Mouse (Mus musculus): Measurements from ENCODE around the gene Atp8a2. TPM values are rescaled to one million over a fixed set of nuclear protein-coding genes. Genes with fewer than 3 reads are reported as not detected.

Gene Atp8a2
- polyA plus RNA-seq, 1 experiment from 2014 or later, result 4.9 TPM

DNA sequence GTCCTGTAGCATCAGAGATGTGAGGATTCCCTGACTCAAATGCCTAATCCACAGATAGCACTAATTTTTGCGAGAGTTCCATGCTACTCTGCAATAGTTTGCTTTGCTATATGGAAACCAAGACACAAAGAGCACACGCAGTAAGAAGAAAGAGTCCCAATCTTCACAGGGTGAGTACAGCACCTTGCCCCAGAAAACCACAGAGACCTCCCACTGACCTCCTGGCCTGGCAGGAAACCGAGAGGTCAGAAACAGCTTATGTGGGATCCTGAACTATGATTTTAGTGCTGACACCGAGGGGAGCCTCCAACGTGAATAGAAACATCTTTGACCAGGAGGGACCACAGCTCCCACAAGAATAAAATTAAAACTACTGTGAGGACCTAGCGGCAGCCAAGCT lies 59.2 kb downstream of the Atp8a2 start:
- no peaks in the 10 kb centered on the region for H3K36me3 ChIP-seq (ENCODE audit: control insufficient read depth, insufficient read depth, low read length)
- H3K27me3 ChIP-seq (ENCODE audit: control insufficient read depth, insufficient read depth, low read length), result no peaks in the 10 kb centered on the region
- no peak overlapping the region for H3K27ac ChIP-seq (ENCODE audit: low read depth, low read length)
- H3K9me3 ChIP-seq (ENCODE audit: control insufficient read depth, low read length), result no peaks in the 10 kb centered on the region
- ATAC-seq (replicated peaks; ENCODE audit: low FRiP score), result no peak
- no peaks in the 10 kb centered on the region for H3K4me1 ChIP-seq (replicated peaks; ENCODE audit: control insufficient read depth, insufficient read depth, low read length)
- H3K9ac ChIP-seq (ENCODE audit: low read length), result no peak overlapping the region
- H3K4me2 ChIP-seq (ENCODE audit: low read depth, low read length, severe bottlenecking), result no peak overlapping the region
- DNase-seq (ENCODE audit: low spot score), result peak; percentile 45
- H3K4me3 ChIP-seq (ENCODE audit: low read depth, low read length), result no peak overlapping the region
- 82% methylated on average over 6 of the region's 6 CpGs for WGBS

GRCm38 (mm10) chr14:60135801-60136200 lies 61.2 kb downstream of the Atp8a2 start:
- Histone ChIP-seq H3K4me3 (ENCODE audit: low read depth, low read length) (no peak overlapping the region), H3K27ac (ENCODE audit: low read depth, low read length) (no peak overlapping the region)
- 83% methylated on average over 4 of the region's 4 CpGs for WGBS

DNA sequence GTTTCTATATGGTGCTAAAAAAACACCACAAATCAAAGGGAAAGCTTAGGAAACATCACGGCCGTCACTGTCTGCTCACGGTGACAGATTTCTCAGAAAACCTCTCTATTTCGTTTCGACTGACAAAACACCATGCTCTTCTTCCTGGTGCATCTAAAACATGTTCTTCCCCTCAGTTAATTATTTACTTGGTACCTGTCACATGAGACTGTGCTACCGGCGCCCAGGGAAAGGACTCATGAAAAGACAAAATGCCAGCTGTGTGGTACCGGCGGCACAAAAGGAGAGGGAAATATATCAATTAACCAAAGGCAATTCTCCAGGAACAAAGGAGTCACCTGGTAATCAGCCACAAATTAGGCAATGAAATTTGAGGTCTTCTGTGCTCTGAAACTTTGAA lies 62.3 kb downstream of the Atp8a2 start:
- no peaks in the 10 kb centered on the region for H3K36me3 ChIP-seq (ENCODE audit: control insufficient read depth, insufficient read depth, low read length)
- H3K9me3 ChIP-seq (ENCODE audit: control insufficient read depth, low read length), result no peaks in the 10 kb centered on the region
- no peak overlapping the region for H3K27ac ChIP-seq (ENCODE audit: low read depth, low read length)
- H3K4me1 ChIP-seq (replicated peaks; ENCODE audit: control insufficient read depth, insufficient read depth, low read length), result no peaks in the 10 kb centered on the region
- H3K9ac ChIP-seq (ENCODE audit: low read length), result no peak overlapping the region
- ATAC-seq (replicated peaks; ENCODE audit: low FRiP score) (no peak), DNase-seq (ENCODE audit: low spot score) (peak; percentile 27)
- no peak overlapping the region for H3K4me2 ChIP-seq (ENCODE audit: low read depth, low read length, severe bottlenecking)
- H3K27me3 ChIP-seq (ENCODE audit: control insufficient read depth, insufficient read depth, low read length), result no peaks in the 10 kb centered on the region
- 87% methylated on average over 9 of the region's 9 CpGs for WGBS
- H3K4me3 ChIP-seq (ENCODE audit: low read depth, low read length), result no peak overlapping the region

More at GRCm38 (mm10) chr14:60135801-60136200, 61.2 kb downstream of the Atp8a2 start:
- ATAC-seq (replicated peaks; ENCODE audit: low FRiP score), result no peak
- Histone ChIP-seq H3K27me3 (ENCODE audit: control insufficient read depth, insufficient read depth, low read length) (no peaks in the 10 kb centered on the region), H3K9ac (ENCODE audit: low read length) (no peak overlapping the region), H3K4me1 (replicated peaks; ENCODE audit: control insufficient read depth, insufficient read depth, low read length) (no peaks in the 10 kb centered on the region), H3K4me2 (ENCODE audit: low read depth, low read length, severe bottlenecking) (no peak overlapping the region), H3K36me3 (ENCODE audit: control insufficient read depth, insufficient read depth, low read length) (no peaks in the 10 kb centered on the region), H3K9me3 (ENCODE audit: control insufficient read depth, low read length) (no peaks in the 10 kb centered on the region)
- no peak for DNase-seq (ENCODE audit: low spot score)

- peak; percentile 25 for DNase-seq (ENCODE audit: low spot score)
- Histone ChIP-seq H3K9me3 (ENCODE audit: control insufficient read depth, low read length) (no peaks in the 10 kb centered on the region), H3K36me3 (ENCODE audit: control insufficient read depth, insufficient read depth, low read length) (no peaks in the 10 kb centered on the region), H3K27me3 (ENCODE audit: control insufficient read depth, insufficient read depth, low read length) (no peaks in the 10 kb centered on the region), H3K9ac (ENCODE audit: low read length) (no peak overlapping the region), H3K4me2 (ENCODE audit: low read depth, low read length, severe bottlenecking) (no peak overlapping the region), H3K4me1 (replicated peaks; ENCODE audit: control insufficient read depth, insufficient read depth, low read length) (no peaks in the 10 kb centered on the region), H3K27ac (ENCODE audit: low read depth, low read length) (no peak overlapping the region), H3K4me3 (ENCODE audit: low read depth, low read length) (no peak overlapping the region)
- ATAC-seq (replicated peaks; ENCODE audit: low FRiP score), result no peak
- WGBS, result 89% methylated on average over 9 of the region's 9 CpGs
These were observed 65.6 kb downstream of the Atp8a2 start for GRCm38 (mm10) chr14:60131196-60131876.

GRCm38 (mm10) chr14:60129564-60129963 lies 67.4 kb downstream of the Atp8a2 start:
- WGBS, result 89% methylated on average over 5 of the region's 5 CpGs
- no peak overlapping the region for H3K4me3 ChIP-seq (ENCODE audit: low read depth, low read length)

GRCm38 (mm10) chr14:60125202-60125601 lies 71.8 kb downstream of the Atp8a2 start:
- H3K4me1 ChIP-seq (replicated peaks; ENCODE audit: control insufficient read depth, insufficient read depth, low read length), result peaks cover 2% of the 10 kb centered on the region; the same call in 1 of the 2 replicates
- no peak overlapping the region for H3K4me2 ChIP-seq (ENCODE audit: low read depth, low read length, severe bottlenecking)
- no peaks in the 10 kb centered on the region for H3K9me3 ChIP-seq (ENCODE audit: control insufficient read depth, low read length)
- no peak for DNase-seq (ENCODE audit: low spot score)
- 86% methylated on average over 9 of the region's 9 CpGs for WGBS
- no peak overlapping the region for H3K4me3 ChIP-seq (ENCODE audit: low read depth, low read length)
- H3K9ac ChIP-seq (ENCODE audit: low read length), result no peak overlapping the region
- H3K27ac ChIP-seq (ENCODE audit: low read depth, low read length), result no peak overlapping the region
- H3K27me3 ChIP-seq (ENCODE audit: control insufficient read depth, insufficient read depth, low read length), result no peaks in the 10 kb centered on the region
- ATAC-seq (replicated peaks; ENCODE audit: low FRiP score), result no peak
- no peaks in the 10 kb centered on the region for H3K36me3 ChIP-seq (ENCODE audit: control insufficient read depth, insufficient read depth, low read length)

More at GRCm38 (mm10) chr14:60129564-60129963, 67.4 kb downstream of the Atp8a2 start:
- Histone ChIP-seq H3K27ac (ENCODE audit: low read depth, low read length) (no peak overlapping the region), H3K36me3 (ENCODE audit: control insufficient read depth, insufficient read depth, low read length) (no peaks in the 10 kb centered on the region), H3K27me3 (ENCODE audit: control insufficient read depth, insufficient read depth, low read length) (no peaks in the 10 kb centered on the region), H3K9ac (ENCODE audit: low read length) (no peak overlapping the region), H3K4me2 (ENCODE audit: low read depth, low read length, severe bottlenecking) (no peak overlapping the region), H3K9me3 (ENCODE audit: control insufficient read depth, low read length) (no peaks in the 10 kb centered on the region), H3K4me1 (replicated peaks; ENCODE audit: control insufficient read depth, insufficient read depth, low read length) (no peaks in the 10 kb centered on the region)
- ATAC-seq (replicated peaks; ENCODE audit: low FRiP score) (no peak), DNase-seq (ENCODE audit: low spot score) (no peak)

- no peak overlapping the region for H3K4me2 ChIP-seq (ENCODE audit: low read depth, low read length, severe bottlenecking)
- 31% methylated on average over 10 of the region's 10 CpGs for WGBS
- no peaks in the 10 kb centered on the region for H3K9me3 ChIP-seq (ENCODE audit: control insufficient read depth, low read length)
- ATAC-seq (replicated peaks; ENCODE audit: low FRiP score) (no peak), DNase-seq (ENCODE audit: low spot score) (no peak)
- no peaks in the 10 kb centered on the region for H3K36me3 ChIP-seq (ENCODE audit: control insufficient read depth, insufficient read depth, low read length)
- no peaks in the 10 kb centered on the region for H3K27me3 ChIP-seq (ENCODE audit: control insufficient read depth, insufficient read depth, low read length)
- no peak overlapping the region for H3K4me3 ChIP-seq (ENCODE audit: low read depth, low read length)
- no peak overlapping the region for H3K9ac ChIP-seq (ENCODE audit: low read length)
- H3K4me1 ChIP-seq (replicated peaks; ENCODE audit: control insufficient read depth, insufficient read depth, low read length), result peaks cover 2% of the 10 kb centered on the region; the same call in 1 of the 2 replicates
- H3K27ac ChIP-seq (ENCODE audit: low read depth, low read length), result no peak overlapping the region
These were observed 75.4 kb downstream of the Atp8a2 start for GRCm38 (mm10) chr14:60121572-60121971.

DNA sequence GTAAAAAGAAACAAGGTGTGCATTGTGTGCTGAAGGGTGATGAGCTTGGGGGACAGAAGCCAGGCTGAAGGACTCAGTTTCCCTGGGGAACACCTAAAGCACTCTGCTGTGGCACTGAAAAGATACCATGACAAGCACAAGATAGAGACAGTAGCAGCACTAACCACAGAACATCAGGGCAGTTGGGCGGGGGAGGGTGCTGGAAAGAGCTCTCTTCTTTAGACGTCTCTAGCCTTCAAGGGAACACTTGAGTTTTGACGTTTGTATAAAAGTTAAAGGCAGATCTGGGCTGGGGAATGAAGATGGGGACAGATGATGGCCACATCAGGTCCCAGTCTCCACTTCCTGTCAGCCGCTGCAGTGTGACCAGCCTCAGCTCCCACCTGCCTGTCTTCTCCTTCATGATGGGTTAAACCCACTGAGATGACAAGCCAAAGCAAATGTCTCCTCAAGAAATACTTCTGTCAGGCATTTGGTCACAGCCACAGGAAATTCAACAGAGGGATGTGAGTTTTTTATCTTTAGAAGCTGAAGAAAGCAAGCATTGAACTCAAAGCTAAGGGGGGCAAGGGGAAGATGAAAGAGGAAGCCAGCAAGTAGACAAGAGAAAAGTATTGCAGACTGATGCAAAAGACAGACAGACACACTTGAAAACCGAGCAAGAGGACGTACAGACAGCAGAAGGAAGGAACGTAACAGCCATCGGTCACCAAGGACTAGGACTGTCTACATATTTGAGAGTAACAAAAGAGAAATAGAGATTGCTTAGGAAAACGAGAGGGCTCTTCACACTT lies 79.0 kb downstream of the Atp8a2 start:
- Histone ChIP-seq H3K36me3 (ENCODE audit: control insufficient read depth, insufficient read depth, low read length) (no peaks in the 10 kb centered on the region), H3K27me3 (ENCODE audit: control insufficient read depth, insufficient read depth, low read length) (no peaks in the 10 kb centered on the region), H3K4me1 (replicated peaks; ENCODE audit: control insufficient read depth, insufficient read depth, low read length) (peaks cover 2% of the 10 kb centered on the region; the same call in 1 of the 2 replicates), H3K9ac (ENCODE audit: low read length) (no peak overlapping the region), H3K9me3 (ENCODE audit: control insufficient read depth, low read length) (no peaks in the 10 kb centered on the region), H3K4me3 (ENCODE audit: low read depth, low read length) (no peak overlapping the region), H3K4me2 (ENCODE audit: low read depth, low read length, severe bottlenecking) (no peak overlapping the region), H3K27ac (ENCODE audit: low read depth, low read length) (no peak overlapping the region)
- DNase-seq (ENCODE audit: low spot score) (no peak), ATAC-seq (replicated peaks; ENCODE audit: low FRiP score) (no peak)
- 82% methylated on average over 9 of the region's 9 CpGs for WGBS

All from forebrain, embryonic 11.5 days (tissue).